Mouse (Mus musculus): ENCODE results near the gene Plekhj1. TPM values are rescaled to one million over a fixed set of nuclear protein-coding genes. Genes with fewer than 3 reads are reported as not detected.
A peak's percentile ranks its signal among the peaks of the same experiment; 100 is the strongest.

The Plekhj1 gene
- polyA plus RNA-seq, 1 experiment from 2014 or later = 59.9 TPM

- Histone ChIP-seq H3K9me3 (ENCODE audit: low read length) (no peaks in the 10 kb centered on the region), H3K27ac (ENCODE audit: low read length) (no peak overlapping the region), H3K4me1 (ENCODE audit: insufficient read depth, low read depth, low read length) (peaks cover 14% of the 10 kb centered on the region), H3K9ac (replicated peaks; ENCODE audit: low read depth) (no peak overlapping the region; the same call in 1 of the 2 replicates), H3K27me3 (replicated peaks; ENCODE audit: insufficient read depth, low read length) (peaks cover 19% of the 10 kb centered on the region; the same call in 1 of the 2 replicates), H3K4me2 (replicated peaks; ENCODE audit: low read depth, low read length) (peak overlapping the region; percentile 91), H3K36me3 (ENCODE audit: insufficient read depth, low read length) (0 out of 2 replicates have a peak, but pooled peaks cover 3% of the 10 kb centered on the region), H3K4me3 (ENCODE audit: low read depth, low read length) (peak overlapping the region; percentile 39)
- ATAC-seq = peak; percentile 69
- peak; percentile 65 for DNase-seq (ENCODE audit: low spot score)
- WGBS = 2% methylated on average over 50 of the region's 58 CpGs
- TF ChIP-seq EP300 (IDR thresholded peaks at IDR 0.05) (no peak), CTCF (IDR thresholded peaks at IDR 0.05) (0 out of 2 replicates have a peak, but pooled peaks have one; percentile 3)
Measured at GRCm38 (mm10) chr10:80807057-80807627, 8.7 kb upstream of the Plekhj1 start.

- H3K27ac ChIP-seq (ENCODE audit: low read length) = no peak overlapping the region
- peaks cover 19% of the 10 kb centered on the region; the same call in 1 of the 2 replicates for H3K27me3 ChIP-seq (replicated peaks; ENCODE audit: insufficient read depth, low read length)
- H3K4me2 ChIP-seq (replicated peaks; ENCODE audit: low read depth, low read length) = peak overlapping the region; percentile 91
- 49% methylated on average over 34 of the region's 34 CpGs for WGBS
- peaks cover 14% of the 10 kb centered on the region for H3K4me1 ChIP-seq (ENCODE audit: insufficient read depth, low read depth, low read length)
- no peak for ATAC-seq
- TF ChIP-seq EP300 (IDR thresholded peaks at IDR 0.05) (no peak), CTCF (IDR thresholded peaks at IDR 0.05) (no peak)
- DNase-seq (ENCODE audit: low spot score) = no peak
- H3K36me3 ChIP-seq (ENCODE audit: insufficient read depth, low read length) = 0 out of 2 replicates have a peak, but pooled peaks cover 3% of the 10 kb centered on the region
- H3K9me3 ChIP-seq (ENCODE audit: low read length) = no peaks in the 10 kb centered on the region
- H3K9ac ChIP-seq (replicated peaks; ENCODE audit: low read depth) = no peak overlapping the region; the same call in 1 of the 2 replicates
- H3K4me3 ChIP-seq (ENCODE audit: low read depth, low read length) = peak overlapping the region; percentile 39
Measured at GRCm38 (mm10) chr10:80806341-80807056, 8.1 kb upstream of the Plekhj1 start.

GRCm38 (mm10) chr10:80805925-80806324, 7.5 kb upstream of the Plekhj1 start:
- H3K27ac ChIP-seq (ENCODE audit: low read length) = no peak overlapping the region
- H3K4me2 ChIP-seq (replicated peaks; ENCODE audit: low read depth, low read length) = no peak overlapping the region
- H3K9me3 ChIP-seq (ENCODE audit: low read length) = no peaks in the 10 kb centered on the region
- 20% methylated on average over 3 of the region's 3 CpGs for WGBS
- no peak overlapping the region for H3K9ac ChIP-seq (replicated peaks; ENCODE audit: low read depth)
- 0 out of 2 replicates have a peak, but pooled peaks cover 3% of the 10 kb centered on the region for H3K36me3 ChIP-seq (ENCODE audit: insufficient read depth, low read length)
- DNase-seq (ENCODE audit: low spot score) (peak; percentile 62), ATAC-seq (peak; percentile 44; the same call in 1 of the 2 replicates)
- H3K4me3 ChIP-seq (ENCODE audit: low read depth, low read length) = no peak overlapping the region
- H3K27me3 ChIP-seq (replicated peaks; ENCODE audit: insufficient read depth, low read length) = peaks cover 19% of the 10 kb centered on the region; the same call in 1 of the 2 replicates
- TF ChIP-seq EP300 (IDR thresholded peaks at IDR 0.05) (no peak), CTCF (IDR thresholded peaks at IDR 0.05) (peak; percentile 81)
- peaks cover 14% of the 10 kb centered on the region for H3K4me1 ChIP-seq (ENCODE audit: insufficient read depth, low read depth, low read length)

GRCm38 (mm10) chr10:80805322-80805721, 6.9 kb upstream of the Plekhj1 start:
- Histone ChIP-seq H3K27me3 (replicated peaks; ENCODE audit: insufficient read depth, low read length) (peaks cover 19% of the 10 kb centered on the region; the same call in 1 of the 2 replicates), H3K36me3 (ENCODE audit: insufficient read depth, low read length) (0 out of 2 replicates have a peak, but pooled peaks cover 3% of the 10 kb centered on the region), H3K27ac (ENCODE audit: low read length) (no peak overlapping the region), H3K4me3 (ENCODE audit: low read depth, low read length) (no peak overlapping the region), H3K4me2 (replicated peaks; ENCODE audit: low read depth, low read length) (no peak overlapping the region), H3K9ac (replicated peaks; ENCODE audit: low read depth) (no peak overlapping the region), H3K4me1 (ENCODE audit: insufficient read depth, low read depth, low read length) (peaks cover 14% of the 10 kb centered on the region), H3K9me3 (ENCODE audit: low read length) (no peaks in the 10 kb centered on the region)
- TF ChIP-seq EP300 (IDR thresholded peaks at IDR 0.05) = no peak
- TF ChIP-seq CTCF (IDR thresholded peaks at IDR 0.05) = no peak
- 82% methylated on average over 5 of the region's 5 CpGs for WGBS
- ATAC-seq (no peak), DNase-seq (ENCODE audit: low spot score) (no peak)

GRCm38 (mm10) chr10:80804916-80805315, 6.5 kb upstream of the Plekhj1 start, which contains the start of gene Amh:
Gene Amh (plus strand): TSS chr10:80805243.
- Histone ChIP-seq H3K9ac (replicated peaks; ENCODE audit: low read depth) (no peak within 1 kb of the TSS), H3K27ac (ENCODE audit: low read length) (no peak within 1 kb of the TSS), H3K27me3 (replicated peaks; ENCODE audit: insufficient read depth, low read length) (peaks cover 17% of the 10 kb centered on the region; the same call in 1 of the 2 replicates), H3K4me3 (ENCODE audit: low read depth, low read length) (no peak within 1 kb of the TSS), H3K4me1 (ENCODE audit: insufficient read depth, low read depth, low read length) (peaks cover 14% of the 10 kb centered on the region), H3K36me3 (ENCODE audit: insufficient read depth, low read length) (0 out of 2 replicates have a peak, but pooled peaks cover 3% of the 10 kb centered on the region), H3K9me3 (ENCODE audit: low read length) (no peaks in the 10 kb centered on the region), H3K4me2 (replicated peaks; ENCODE audit: low read depth, low read length) (no peak within 1 kb of the TSS)
- ATAC-seq = no peak
- WGBS = 66% methylated on average over 6 of the region's 6 CpGs
- TF ChIP-seq EP300 (IDR thresholded peaks at IDR 0.05) (no peak), CTCF (IDR thresholded peaks at IDR 0.05) (no peak)
- DNase-seq (ENCODE audit: low spot score) = no peak

- Histone ChIP-seq H3K4me2 (replicated peaks; ENCODE audit: low read depth, low read length) (no peak overlapping the region), H3K36me3 (ENCODE audit: insufficient read depth, low read length) (0 out of 2 replicates have a peak, but pooled peaks cover 3% of the 10 kb centered on the region), H3K9ac (replicated peaks; ENCODE audit: low read depth) (no peak overlapping the region), H3K9me3 (ENCODE audit: low read length) (no peaks in the 10 kb centered on the region), H3K4me1 (ENCODE audit: insufficient read depth, low read depth, low read length) (peaks cover 18% of the 10 kb centered on the region), H3K4me3 (ENCODE audit: low read depth, low read length) (no peak overlapping the region), H3K27me3 (replicated peaks; ENCODE audit: insufficient read depth, low read length) (peaks cover 13% of the 10 kb centered on the region; the same call in 1 of the 2 replicates), H3K27ac (ENCODE audit: low read length) (no peak overlapping the region)
- DNase-seq (ENCODE audit: low spot score) = no peak
- TF ChIP-seq CTCF (IDR thresholded peaks at IDR 0.05) (no peak), EP300 (IDR thresholded peaks at IDR 0.05) (no peak)
- ATAC-seq = no peak
- 100% methylated on average over 2 of the region's 2 CpGs for WGBS
Measured at GRCm38 (mm10) chr10:80804340-80804739, 5.9 kb upstream of the Plekhj1 start.

All from lung, postnatal 0 days (tissue).